Mouse (Mus musculus) frontal cortex, postnatal 36 days (tissue): ENCODE results near the gene Hdac4.

Source experiments
- DNase-seq, 2 experiments: peaks; one replicate each; pipeline ENCODE4 v3.0.0; 2022; ENCODE audit warnings: low spot score in 2 of 2

The Hdac4 gene

DNA sequence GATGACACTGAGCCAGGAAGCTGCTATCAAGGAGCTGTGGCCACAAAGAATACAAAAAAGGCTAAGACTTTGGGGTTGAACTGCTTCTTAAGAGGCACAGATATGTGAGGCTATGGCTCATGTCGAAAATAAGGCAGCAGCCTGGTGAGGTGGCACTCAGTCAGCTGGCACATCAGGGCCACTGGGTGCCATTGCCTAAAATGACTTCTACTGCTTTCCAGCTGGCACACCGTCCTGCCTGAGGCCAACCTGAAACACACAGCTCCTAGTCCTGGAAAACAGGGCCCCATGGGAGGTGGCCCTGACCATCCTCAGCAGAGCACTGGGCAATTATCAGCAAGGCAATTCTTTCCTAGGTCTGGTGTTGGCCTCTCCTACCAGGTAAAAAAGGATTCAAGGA is 167.3 kb downstream of the Hdac4 start:
- no peak for DNase-seq

DNA sequence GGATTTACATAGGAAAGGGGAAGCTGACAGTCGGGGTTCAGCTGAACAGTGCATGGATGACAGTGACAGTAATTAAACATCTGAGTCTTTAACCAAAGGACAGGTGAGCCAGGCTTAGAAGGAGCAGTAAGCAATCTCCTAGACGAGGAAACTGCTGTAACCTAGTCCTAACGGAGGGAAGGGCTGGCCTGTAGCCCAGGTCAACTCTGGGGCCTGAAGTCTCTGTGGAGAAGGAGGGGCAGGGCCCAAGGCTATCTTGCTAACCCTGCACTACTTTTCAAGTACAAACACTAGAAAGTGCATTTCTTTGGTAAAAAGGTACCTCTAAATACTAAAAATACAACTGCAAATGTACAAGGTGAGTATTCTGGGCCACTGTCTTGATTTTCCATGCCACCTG is 169.1 kb downstream of the Hdac4 start:
- no peak for DNase-seq

DNA sequence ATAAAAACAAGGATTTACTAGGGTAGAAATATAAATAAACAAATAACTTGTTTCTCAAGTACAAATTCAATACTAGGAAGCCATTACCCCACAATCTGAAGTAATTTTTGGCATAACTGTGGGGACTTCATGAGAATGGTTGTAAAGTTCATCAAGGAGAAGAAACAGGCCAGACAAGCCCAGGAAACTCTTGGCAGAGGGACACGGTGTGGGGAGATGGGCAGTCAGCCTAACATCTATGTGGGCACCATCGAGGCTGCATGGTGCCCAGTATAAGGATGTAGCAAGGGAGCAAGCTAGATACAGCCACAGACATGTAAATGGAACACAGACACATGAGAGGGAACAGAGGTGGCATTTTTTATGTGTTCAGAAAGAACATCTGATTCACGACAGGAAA is 171.6 kb downstream of the Hdac4 start:
- no peak for DNase-seq

DNA sequence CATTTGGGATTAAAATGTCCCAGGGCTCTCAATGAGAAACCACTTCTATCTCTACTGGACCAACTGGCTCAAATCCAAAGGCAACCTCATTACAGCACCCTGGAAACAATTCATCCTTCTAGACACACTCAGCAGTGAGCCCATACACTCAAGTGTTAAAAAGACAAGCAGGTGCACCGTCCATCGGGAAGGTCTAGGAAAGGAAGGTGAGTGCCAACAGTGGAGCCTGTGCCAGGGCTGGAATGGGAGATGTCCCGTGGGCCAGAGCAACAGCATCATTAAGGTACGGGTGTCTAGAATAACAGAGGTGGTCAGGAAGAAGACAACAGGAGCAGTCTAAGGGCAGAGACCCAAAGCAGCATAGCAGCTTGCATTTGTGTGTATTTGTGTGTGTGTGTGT is 173.5 kb downstream of the Hdac4 start:
- DNase-seq: no peak

DNA sequence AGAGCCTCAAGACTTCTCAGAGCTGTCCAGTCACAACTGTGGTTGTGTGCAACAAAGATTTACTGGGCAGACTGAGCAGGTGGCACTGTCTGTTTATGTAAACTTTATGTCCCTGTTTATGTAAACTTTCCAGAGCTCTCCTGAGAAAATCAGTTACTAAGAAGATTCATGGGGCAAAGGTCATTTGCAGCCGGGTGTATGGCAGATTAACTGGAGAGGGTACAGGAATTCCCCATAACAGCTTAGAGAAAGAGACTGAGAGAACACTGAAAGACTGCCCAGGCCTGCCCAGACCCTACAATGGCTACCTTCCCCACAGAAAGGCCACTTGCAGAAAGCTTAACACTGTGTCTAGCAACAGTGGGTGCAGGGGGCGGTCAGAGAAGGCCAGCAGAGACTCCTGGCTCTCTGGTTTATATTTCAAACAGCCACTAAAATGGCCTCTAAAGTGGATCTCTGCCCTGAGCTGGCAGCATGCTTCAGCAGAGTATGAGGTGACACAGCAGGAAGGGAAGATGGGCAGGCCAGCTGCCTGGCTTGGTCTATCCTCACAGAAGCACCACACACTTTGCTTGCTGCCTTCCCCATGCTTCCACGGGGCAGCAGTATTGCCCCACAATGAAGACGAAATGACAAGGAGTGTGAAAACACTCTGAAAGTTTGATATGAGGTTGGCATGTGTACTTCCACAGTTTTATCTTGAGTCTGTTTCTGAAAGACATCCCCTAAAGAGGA is 179.4 kb downstream of the Hdac4 start:
- DNase-seq: no peak

DNA sequence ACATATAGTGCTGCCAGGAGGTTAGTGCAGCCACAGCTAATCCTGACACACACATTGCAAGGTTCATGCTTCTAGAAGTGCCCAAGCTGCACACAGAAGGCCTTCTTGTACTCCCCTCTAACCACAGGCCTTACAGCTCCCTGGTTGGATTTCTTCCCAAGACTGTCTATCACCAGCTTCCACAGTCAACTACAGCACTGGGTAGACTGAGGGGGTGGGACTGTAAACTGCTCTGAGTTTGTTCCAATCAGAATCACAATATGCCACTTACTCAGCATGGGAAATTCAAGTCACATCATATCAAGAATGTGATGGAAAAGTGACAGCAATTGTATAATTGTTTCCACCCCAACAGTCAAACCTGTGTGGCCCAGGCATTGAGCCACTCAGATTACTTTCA is 180.2 kb downstream of the Hdac4 start:
- no peak for DNase-seq

DNA sequence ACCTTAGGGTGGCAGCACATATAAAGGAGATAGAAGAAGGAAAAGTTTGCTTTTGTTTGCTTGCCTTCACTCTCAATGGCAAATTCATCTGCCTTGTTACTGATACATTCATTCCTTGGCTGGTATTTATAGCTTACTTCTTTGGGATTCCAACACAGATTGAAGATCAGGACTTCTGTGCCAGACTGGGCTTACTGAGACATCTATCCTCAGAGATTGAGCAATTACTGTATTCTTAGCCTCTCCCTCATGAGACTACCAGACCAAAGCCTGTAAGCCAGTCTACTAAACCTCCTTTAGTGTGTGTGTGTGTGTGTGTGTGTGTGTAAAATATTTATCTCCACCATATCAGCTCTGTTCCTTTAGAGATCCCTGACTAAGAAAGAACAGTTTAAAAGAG is 181.0 kb downstream of the Hdac4 start:
- no peak for DNase-seq

DNA sequence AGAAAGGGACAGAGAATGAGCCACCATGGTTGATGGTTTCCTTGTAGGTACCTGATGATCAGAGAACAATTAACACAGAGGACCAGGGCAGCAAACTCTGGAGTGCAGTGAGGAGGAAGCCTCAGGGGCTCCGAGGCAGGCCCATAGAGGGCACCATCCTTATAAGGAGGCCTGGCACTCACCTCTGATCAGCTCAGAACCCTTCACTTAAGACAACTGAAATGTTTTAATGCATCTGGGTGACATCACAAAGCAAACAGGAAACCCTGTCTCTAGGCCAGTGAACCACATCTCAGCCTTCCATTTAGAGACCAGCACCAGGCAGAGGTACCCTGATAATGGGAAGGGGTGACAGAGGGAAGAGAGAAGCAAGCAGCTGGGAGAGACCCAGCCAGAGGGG is 188.8 kb downstream of the Hdac4 start:
- no peak for DNase-seq

DNA sequence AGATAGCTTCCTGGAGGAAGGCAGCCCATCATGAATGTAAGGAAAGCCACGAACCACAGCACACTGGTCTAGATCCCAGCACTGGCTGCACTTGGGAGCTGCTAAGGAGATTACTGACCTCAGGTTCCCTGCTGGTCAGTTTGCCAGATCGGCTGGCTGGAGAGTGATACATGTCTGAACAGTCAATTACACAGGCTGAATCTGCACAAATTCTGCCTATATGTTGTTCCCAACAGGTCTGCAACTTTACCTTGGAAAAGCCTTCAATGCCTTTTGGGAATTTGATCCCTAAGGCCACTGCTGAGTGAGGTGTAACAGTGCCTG is 189.9 kb downstream of the Hdac4 start:
- no peak for DNase-seq

DNA sequence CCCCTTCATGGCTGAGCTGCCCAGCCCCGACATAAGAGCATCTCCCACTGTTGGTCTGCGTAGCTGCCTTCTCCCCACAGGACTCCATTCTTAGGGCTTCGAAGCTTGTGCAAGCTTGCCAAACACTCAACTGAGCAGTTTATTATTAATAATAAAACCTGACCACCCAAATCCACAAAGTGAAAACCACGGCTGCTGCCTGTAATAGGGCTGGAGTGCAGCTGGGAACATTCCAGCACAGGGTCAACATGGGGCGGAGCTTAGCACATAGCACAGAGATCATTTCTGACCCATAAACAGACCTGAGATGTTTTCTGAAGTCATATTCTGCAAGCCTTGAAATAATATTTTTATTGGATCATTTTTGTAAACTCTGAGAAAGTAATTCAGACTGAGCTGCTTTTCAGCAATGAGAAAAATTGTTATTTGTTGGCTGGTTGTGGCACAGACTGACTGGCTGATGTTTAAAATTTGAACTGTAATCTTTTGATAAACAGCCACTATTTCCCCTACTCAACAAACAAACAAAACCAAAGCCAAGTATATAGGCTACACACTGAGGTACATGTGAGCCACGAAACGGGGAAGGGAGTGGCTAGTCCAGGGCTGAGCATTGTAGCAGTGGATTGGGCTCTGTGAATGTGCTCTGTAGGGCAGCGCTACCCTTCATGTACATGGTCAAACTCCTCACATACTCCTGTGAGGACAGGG is 190.4 kb downstream of the Hdac4 start:
- no peak for DNase-seq

DNA sequence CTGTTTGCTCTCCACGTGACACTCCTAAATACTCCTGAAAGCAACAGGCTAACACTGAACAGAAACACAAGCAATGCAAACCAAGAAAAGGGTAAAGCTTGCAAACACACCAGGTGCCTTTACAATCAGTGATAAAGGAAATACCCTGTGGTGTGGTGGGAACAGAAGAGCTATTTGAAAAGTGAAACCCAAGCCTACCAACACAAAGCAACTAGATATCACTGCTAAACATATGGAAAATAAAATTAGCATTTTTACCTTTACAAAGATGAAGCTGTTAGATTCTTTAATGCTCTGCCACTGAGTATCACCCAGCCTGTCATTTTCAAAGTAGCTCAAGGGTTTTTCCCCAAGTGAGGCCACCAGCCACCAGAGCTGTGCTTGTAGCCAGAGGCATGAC is 191.4 kb downstream of the Hdac4 start:
- no peak for DNase-seq

DNA sequence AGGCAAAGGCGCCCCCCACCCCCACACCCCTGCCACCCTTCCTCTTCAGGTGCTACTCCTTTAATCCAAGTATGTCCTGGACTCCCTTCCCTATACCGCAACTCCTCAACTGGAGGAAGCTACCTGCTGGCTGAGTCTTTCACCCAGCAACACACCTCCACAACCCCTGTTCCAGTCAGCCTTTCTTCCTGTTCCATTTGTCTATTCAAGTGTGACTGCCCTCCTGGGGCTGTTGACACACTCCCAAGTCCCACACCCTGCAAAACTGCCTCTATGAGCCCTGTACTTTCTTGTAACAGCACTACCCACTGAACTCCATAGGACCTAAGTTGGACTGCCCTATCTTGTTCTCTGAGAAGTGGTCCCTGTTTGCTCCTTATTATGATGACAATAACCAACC is 195.3 kb downstream of the Hdac4 start:
- DNase-seq: no peak

DNA sequence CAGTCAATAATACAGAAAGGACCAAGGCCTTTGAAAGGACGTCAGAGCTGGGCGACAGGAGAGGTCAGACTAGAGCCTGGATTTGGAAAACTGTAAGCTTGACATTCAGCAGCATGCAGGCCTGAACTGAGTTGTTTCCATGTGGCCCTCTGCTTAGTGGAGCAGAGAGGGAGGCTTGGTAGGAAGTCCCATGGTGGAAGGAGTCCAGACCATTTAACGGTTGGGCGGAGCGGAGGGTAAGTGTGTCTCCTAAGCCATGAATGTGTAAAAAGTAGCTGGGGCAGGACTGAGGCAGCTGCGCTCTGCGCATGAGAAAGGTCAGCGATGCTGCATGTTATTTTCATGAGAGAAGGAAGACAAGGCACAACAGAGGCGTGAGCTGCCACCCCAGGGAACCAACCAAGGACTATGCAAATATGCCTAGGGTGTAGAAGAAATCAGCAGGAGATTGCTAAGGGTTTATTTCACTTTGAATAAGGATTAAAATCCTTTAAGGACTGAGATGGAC is 201.8 kb downstream of the Hdac4 start:
- no peak for DNase-seq

DNA sequence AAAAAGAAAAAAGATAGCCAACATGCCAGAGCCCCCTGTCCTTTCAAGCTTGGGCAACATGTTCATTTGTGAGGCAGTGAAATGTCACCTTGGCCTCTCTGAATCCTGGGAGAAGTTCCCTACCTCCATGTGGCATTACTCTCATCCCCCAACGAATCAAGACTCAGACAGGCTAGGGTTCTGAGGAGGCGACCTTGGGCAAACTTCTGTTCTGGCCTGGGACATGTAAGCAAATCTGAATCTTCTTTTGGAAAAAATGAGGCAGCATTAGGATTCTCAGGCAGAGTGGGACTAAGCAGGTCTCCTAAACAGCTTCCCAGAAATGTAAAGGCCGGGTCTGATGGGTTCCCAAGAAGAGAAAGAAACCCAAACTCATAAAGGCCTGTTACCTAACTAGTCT is 202.8 kb downstream of the Hdac4 start:
- DNase-seq: no peak

DNA sequence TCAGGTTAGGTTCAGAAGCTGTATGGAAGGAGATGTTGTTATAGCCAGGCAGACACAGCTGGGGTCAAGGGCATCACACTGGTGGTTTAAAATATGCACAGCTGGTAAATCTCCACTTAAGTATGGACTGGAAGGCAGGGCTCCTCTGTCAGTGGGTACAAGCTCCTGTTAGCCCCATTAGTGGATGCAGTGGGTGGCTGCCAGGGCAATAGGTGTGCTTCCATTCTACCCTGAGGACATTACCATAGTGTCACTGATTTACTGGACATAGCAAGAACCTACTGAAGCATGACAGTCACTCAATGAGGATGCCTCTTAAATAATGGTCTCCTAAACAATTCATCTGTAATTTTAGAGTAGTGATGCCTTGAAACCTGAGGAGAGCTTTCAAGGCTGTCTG is 203.9 kb downstream of the Hdac4 start:
- DNase-seq: no peak

DNA sequence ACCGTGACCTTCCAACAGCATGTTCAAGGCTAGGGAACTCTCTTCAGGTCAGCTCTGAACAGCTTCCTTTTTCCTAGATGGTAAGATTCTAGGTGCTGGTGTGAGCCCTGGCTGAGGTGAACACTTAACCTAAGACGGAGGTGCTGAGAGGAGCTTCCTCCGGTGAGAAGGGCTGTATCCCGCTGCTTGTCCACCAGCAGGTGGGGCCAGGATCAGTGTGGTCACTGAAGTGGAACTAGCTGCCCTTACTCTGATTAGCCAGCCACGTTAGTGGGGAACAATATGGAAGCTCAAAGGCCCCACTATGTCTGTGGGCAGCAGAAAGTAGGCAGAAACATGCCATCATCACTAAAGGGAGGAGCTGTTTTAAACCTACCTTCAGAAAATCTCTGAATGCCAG is 204.6 kb downstream of the Hdac4 start:
- DNase-seq: no peak

DNA sequence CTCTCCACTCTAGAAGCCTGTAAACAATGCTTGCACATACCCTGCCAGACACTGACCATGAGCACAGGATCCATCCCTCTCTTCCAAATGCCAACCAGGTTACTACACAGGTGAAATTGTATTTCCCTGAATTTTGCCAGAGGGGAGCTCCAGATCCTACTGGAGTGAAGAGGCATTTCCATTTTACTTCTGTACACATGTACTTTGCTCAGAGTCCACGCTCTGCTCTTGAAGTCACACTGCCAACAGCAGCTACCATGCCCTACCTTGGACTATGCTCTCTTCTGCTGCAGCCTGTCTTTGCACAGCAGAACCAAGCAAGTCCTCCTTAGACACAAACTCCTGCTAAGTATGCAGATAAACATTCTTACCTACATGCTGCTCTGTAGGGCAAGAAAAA is 206.6 kb downstream of the Hdac4 start:
- DNase-seq: no peak

DNA sequence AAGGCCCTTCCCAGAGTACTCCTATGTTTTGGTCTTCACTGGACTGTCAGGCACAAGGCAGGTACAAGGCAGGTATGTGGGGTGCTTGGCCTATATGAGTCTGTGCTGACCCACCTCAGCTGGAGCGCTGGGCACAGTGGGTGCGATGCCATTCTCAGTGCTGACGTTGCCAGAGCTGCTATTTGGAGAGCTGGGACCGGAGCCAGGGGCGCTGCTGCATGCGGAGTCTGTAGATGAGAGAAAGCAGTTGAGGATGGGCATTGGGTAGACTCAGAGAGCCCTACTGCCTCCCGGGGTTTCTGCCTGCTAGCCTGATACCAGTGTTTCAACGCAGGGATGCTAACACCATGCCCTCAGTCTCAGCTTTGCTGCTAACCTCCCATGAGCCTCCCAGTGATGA is 208.1 kb downstream of the Hdac4 start:
- DNase-seq: peak; percentile 50 to 63

DNA sequence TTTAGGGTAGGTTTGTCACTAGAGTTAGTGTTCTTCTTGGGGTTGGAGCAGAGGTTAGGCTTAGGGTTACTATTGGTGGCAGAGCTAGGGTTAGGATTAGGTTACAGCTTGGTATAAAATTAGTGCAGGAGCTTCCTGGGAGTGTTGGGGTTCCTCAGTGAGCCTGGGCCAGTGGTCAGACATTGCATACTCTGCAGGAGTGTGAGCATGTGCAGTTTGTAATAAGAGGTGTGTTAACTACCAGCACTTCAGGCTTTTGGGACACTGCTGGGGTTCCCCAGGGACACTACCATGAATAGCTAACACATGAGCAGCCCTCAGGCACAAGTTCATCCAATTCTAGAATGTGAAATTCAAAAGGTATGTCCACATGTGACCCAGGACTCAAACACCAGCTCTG is 209.7 kb downstream of the Hdac4 start:
- no peak for DNase-seq

DNA sequence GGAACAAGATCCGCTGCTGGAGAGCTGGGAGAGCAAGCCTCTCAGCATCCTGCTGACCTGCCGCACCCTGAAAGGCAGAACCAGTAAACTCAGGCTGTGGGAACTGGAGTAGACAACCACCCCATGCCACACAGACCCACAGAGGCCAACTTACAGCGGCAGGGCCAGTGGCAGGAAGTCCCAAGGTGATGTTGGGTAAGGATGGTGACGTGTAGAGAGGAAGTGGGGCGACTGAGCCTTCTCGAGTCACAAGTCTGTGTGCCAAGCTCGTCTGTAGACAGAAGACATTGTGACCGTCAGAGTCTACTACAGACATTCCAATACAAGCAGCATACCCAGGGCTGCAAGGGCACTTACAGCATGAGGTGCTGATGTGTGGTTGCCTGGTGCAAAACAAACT is 211.0 kb downstream of the Hdac4 start:
- DNase-seq: no peak

DNA sequence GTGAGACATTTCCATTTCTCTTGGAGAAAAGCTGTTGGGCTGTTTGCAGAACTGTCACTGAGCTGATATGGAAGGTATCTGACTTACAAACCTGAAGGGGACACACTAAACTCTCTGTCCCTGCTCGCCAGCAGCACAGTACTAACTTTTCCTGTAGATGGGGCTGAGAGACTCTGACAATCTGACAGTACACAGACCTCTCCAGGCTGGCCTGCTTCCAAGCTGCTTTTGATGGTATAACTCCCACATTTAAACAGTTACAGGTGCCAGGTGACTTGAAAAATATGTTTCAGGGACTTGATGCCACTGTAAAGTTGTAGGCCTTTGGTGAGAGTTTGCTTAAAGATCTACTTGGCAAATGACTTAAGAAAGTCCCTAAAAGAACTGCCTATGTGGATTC is 214.1 kb downstream of the Hdac4 start:
- peak in 1 of 2 experiments; percentile 26 for DNase-seq

DNA sequence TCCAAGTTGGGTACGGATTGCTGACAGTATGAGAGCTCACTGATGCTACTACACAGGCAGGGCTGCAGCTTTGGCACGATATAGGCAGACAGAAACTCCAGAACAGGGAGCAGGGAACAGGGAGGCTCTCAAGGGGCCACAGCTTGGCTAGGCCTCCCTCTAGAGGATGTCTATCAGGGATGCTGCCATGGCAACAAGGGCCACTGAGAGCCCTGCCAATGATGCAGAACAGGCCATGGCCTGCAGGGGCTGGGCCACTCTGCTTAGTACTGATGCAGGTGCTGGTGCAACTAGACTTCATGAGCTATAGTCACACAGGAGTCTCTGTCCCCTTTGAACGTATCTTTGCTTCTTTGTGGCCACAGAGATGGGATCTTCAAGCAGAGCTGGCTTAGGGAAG is 217.1 kb downstream of the Hdac4 start:
- DNase-seq: no peak

DNA sequence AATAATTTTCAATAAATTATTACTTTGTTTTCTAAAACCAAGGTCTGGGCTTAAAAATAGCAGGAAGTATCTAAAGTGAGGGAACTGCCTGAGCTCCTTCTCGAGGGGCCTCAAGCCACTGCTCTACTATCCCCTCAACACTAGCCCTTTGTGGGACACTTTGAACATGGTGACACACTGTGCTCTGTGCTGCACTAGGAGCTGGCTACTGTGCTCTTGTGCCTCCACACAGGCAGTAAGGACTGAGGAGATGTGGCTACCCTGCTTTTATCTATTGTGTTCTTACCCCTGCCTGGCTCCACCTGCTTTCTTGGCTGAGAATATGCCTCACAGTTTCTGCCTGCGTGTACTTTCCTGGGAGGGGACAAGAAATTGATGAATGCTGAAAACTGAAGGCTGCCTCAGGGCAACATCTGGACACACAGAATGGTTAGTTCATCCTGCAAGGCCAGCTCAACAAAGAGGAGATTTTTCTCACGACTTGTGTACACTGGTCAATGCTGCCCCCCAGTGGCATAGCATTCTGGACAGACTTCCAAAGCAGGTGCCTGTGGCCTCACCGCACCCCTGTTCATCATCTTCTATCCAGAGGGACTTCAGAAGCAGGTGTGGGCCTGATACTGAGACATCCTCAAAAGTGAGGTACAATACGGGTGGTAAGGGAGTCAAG is 226.7 kb downstream of the Hdac4 start:
- peak; percentile 50 to 76 for DNase-seq
